Mouse (Mus musculus) cerebellum, adult 2 months (tissue): ENCODE measurements around the gene 2310057M21Rik.

Experiments used
- CTCF ChIP-seq: fragments of 200-500 bp; IDR thresholded peaks from 2 replicates; pipeline ENCODE4 v1.5.1; 2011; ENCODE audit warnings: low read depth, mild to moderate bottlenecking, control low read depth, low read length, moderate library complexity, borderline replicate concordance; ENCODE audit not compliant: insufficient read depth
- POLR2A ChIP-seq: fragments of 200-500 bp; IDR thresholded peaks from 2 replicates; pipeline ENCODE4 v1.6.1; 2011; ENCODE audit warnings: low read length, control low read depth, borderline replicate concordance; ENCODE audit not compliant: insufficient read depth

DNA sequence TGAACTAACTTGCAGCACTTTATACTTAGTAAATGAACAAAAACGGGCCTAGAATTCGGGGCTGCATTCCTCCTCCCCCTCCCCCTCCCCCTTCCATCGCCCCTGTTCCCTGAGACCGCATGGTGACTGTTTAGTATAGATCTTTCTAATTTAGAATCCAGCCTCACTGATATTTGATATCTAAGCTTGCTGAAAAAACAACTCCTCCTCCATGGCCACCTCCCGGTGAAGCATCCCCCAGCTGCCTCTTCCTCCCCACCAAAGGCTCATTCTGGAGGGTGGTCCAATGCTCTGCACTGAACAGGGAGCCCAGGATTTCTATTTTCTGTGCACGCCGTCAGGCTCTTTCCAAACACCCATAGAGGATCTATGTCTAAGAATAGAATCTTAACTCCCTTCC is 44.2 kb downstream of the 2310057M21Rik start:
- TF ChIP-seq POLR2A (no peak), CTCF (no peak)
